Mouse (Mus musculus): ENCODE results near the gene Fbxl15. TPM values are rescaled to one million over a fixed set of nuclear protein-coding genes. Genes with fewer than 3 reads are reported as not detected.

Fbxl15 gene
- total RNA-seq, 2 experiments from 2014 or later = 27.0 to 29.6 TPM

GRCm38 (mm10) chr19:46357344-46358280 is 29.6 kb downstream of the Fbxl15 start:
- TF ChIP-seq CTCF (IDR thresholded peaks at IDR 0.05) = no peak
- Histone ChIP-seq H3K27ac (no peak overlapping the region; the same call in none of the 2 replicates), H3K4me3 (peak overlapping the region; percentile 74)
- intact Hi-C loops (cut with DNase I) = loop anchor here (2.0 kb wide), 1 partner anchor 19 kb away; the partner anchor contains the start of gene Cuedc2
- DNase-seq (ENCODE audit: extremely low spot score in 1 of 2, low spot score in 2 of 2) = no peak

GRCm38 (mm10) chr19:46358381-46358780 is 30.4 kb downstream of the Fbxl15 start:
- DNase-seq (ENCODE audit: extremely low spot score in 1 of 2, low spot score in 2 of 2) = no peak
- intact Hi-C loops (cut with DNase I) = no loop called here
- no peak for TF ChIP-seq CTCF (IDR thresholded peaks at IDR 0.05)
- Histone ChIP-seq H3K4me3 (no peak overlapping the region), H3K27ac (no peak overlapping the region)

- Histone ChIP-seq H3K4me3 (no peak overlapping the region), H3K27ac (no peak overlapping the region)
- no peak for TF ChIP-seq CTCF (IDR thresholded peaks at IDR 0.05)
- intact Hi-C loops (cut with DNase I) = no loop called here
- DNase-seq (ENCODE audit: extremely low spot score in 1 of 2, low spot score in 2 of 2) = no peak
Measured at GRCm38 (mm10) chr19:46362104-46362503, 34.1 kb downstream of the Fbxl15 start.

- H3K4me3 ChIP-seq = no peak overlapping the region
- TF ChIP-seq CTCF (IDR thresholded peaks at IDR 0.05) = no peak
- no peak for DNase-seq (ENCODE audit: extremely low spot score in 1 of 2, low spot score in 2 of 2)
Measured at GRCm38 (mm10) chr19:46363294-46364009, 35.5 kb downstream of the Fbxl15 start.

GRCm38 (mm10) chr19:46367798-46368590 is 40.0 kb downstream of the Fbxl15 start:
- Histone ChIP-seq H3K4me3 (peak overlapping the region; percentile 19; the same call in 1 of the 2 replicates), H3K27ac (peak overlapping the region; percentile 85)
- peak; percentile 43 to 56 for DNase-seq (ENCODE audit: extremely low spot score in 1 of 2, low spot score in 2 of 2)
- intact Hi-C loops (cut with DNase I) = loop anchor here (2.0 kb wide), 2 partner anchors 29 to 63 kb away; partner anchors contain the start of genes Cuedc2 and Nfkb2
- no peak for TF ChIP-seq CTCF (IDR thresholded peaks at IDR 0.05)

More at GRCm38 (mm10) chr19:46363294-46364009, 35.5 kb downstream of the Fbxl15 start:
- no peak overlapping the region for H3K27ac ChIP-seq
- intact Hi-C loops (cut with DNase I) = no loop called here

- peak; percentile 54 to 62 for DNase-seq (ENCODE audit: extremely low spot score in 1 of 2, low spot score in 2 of 2)
- intact Hi-C loops (cut with DNase I) = loop anchor here (2.0 kb wide), 2 partner anchors 30 to 64 kb away; partner anchors contain the start of genes Cuedc2 and Nfkb2
- H3K4me3 ChIP-seq = no peak overlapping the region
- TF ChIP-seq CTCF (IDR thresholded peaks at IDR 0.05) = peak; percentile 70
- H3K27ac ChIP-seq = peak overlapping the region; percentile 85; the same call in 1 of the 2 replicates
Measured at GRCm38 (mm10) chr19:46369204-46369603, 41.2 kb downstream of the Fbxl15 start.

GRCm38 (mm10) chr19:46374477-46375088 is 46.6 kb downstream of the Fbxl15 start:
- TF ChIP-seq CTCF (IDR thresholded peaks at IDR 0.05) = no peak
- no peak for DNase-seq (ENCODE audit: extremely low spot score in 1 of 2, low spot score in 2 of 2)
- intact Hi-C loops (cut with DNase I) = no loop called here
- Histone ChIP-seq H3K27ac (peak overlapping the region; percentile 18; the same call in 1 of the 2 replicates), H3K4me3 (no peak overlapping the region)

- no peak overlapping the region for H3K4me3 ChIP-seq
- no peak for TF ChIP-seq CTCF (IDR thresholded peaks at IDR 0.05)
- no peak overlapping the region for H3K27ac ChIP-seq
- DNase-seq (ENCODE audit: extremely low spot score in 1 of 2, low spot score in 2 of 2) = no peak
- intact Hi-C loops (cut with DNase I) = no loop called here
Measured at GRCm38 (mm10) chr19:46375489-46375888, 47.5 kb downstream of the Fbxl15 start.

- intact Hi-C loops (cut with DNase I) = no loop called here
- H3K4me3 ChIP-seq = no peak overlapping the region
- no peak overlapping the region for H3K27ac ChIP-seq
Measured at GRCm38 (mm10) chr19:46375891-46376290, 47.9 kb downstream of the Fbxl15 start.

More at GRCm38 (mm10) chr19:46375891-46376290, 47.9 kb downstream of the Fbxl15 start:
- no peak for TF ChIP-seq CTCF (IDR thresholded peaks at IDR 0.05)
- DNase-seq (ENCODE audit: extremely low spot score in 1 of 2, low spot score in 2 of 2) = no peak

Small RNAs within 50 kb of the gene (microRNA-seq; reads per million reads assigned to microRNA genes)
- 1.7 to 12.9 reads per million in 2 experiments for gene Mir146b

Other genes with a start within 250 kb of the Fbxl15 start
- not detected for gene Elovl3, start 196.3 kb upstream of the Fbxl15 start, total RNA-seq (2021)
- not detected for gene Pitx3, start 179.9 kb upstream of the Fbxl15 start, total RNA-seq (2021)
- 10 to 100 TPM; 90.1 to 95.4 TPM for gene Gbf1, start 175.7 kb upstream of the Fbxl15 start, total RNA-seq (2021)
- gene Nfkb2, start 23.9 kb upstream of the Fbxl15 start, total RNA-seq (2021) = 1 to 10 TPM; 2.9 to 3.3 TPM
- 100 to 1,000 TPM; 605 to 647 TPM for gene Psd, start 1.0 kb upstream of the Fbxl15 start, total RNA-seq (2021)
- 100 to 1,000 TPM; 188 to 196 TPM for gene Cuedc2, start 10.5 kb downstream of the Fbxl15 start, total RNA-seq (2021)
- 10 to 100 TPM; 25.5 to 25.9 TPM for gene Mfsd13a, start 12.9 kb downstream of the Fbxl15 start, total RNA-seq (2021)
- under 1 TPM; 0.66 to 0.91 TPM for gene 2310034G01Rik, start 22.1 kb downstream of the Fbxl15 start, total RNA-seq (2021)
- gene Actr1a, start 67.6 kb downstream of the Fbxl15 start, total RNA-seq (2021) = 100 to 1,000 TPM; 179 to 197 TPM
- gene Sufu, start 68.7 kb downstream of the Fbxl15 start, total RNA-seq (2021) = 10 to 100 TPM; 19.4 to 20.1 TPM
- gene Trim8, start 173.5 kb downstream of the Fbxl15 start, total RNA-seq (2021) = 100 to 1,000 TPM; 114 to 121 TPM
- gene Arl3, start 245.0 kb downstream of the Fbxl15 start, total RNA-seq (2021) = 100 to 1,000 TPM; 120 to 129 TPM
- gene Sfxn2, start 245.2 kb downstream of the Fbxl15 start, total RNA-seq (2021) = 1 to 10 TPM; 4.6 to 7.4 TPM

All from left cerebral cortex, adult 2 months (tissue).